Mouse (Mus musculus) forebrain, embryonic 11.5 days (tissue): Measurements from ENCODE around the gene Slfn9. TPM values are rescaled to one million over a fixed set of nuclear protein-coding genes. Genes with fewer than 3 reads are reported as not detected.
"Not testable (repeated sequence)": the region's sequence is repeated elsewhere in the genome, so short reads cannot be mapped to it uniquely, and the experiment has no call there.

ENCODE experiments used
- ATAC-seq: fragments of 200-750 bp; cut with Nextera tagmentation; replicated peaks from 2 replicates; pipeline ENCODE4 v1.8.0; 2017; ENCODE audit warnings: moderate TSS enrichment; ENCODE audit not compliant: low FRiP score
- DNase-seq: peaks from one replicate; pipeline ENCODE4 v3.0.0-alpha.2; 2017; ENCODE audit warnings: low spot score
- H3K27ac ChIP-seq: fragments of 300-500 bp; sonication (generic); 2 replicates; pipeline ENCODE4 v1.5.1; 2014; ENCODE audit warnings: low read depth, low read length
- H3K27me3 ChIP-seq: fragments of 300-500 bp; sonication (generic); 2 replicates; pipeline ENCODE4 v1.6.1; 2014; ENCODE audit warnings: mild to moderate bottlenecking, low read length, mixed read lengths; ENCODE audit not compliant: control insufficient read depth, insufficient read depth
- H3K36me3 ChIP-seq: fragments of 300-500 bp; sonication (generic); 2 replicates; pipeline ENCODE4 v1.6.1; 2014; ENCODE audit warnings: mild to moderate bottlenecking, low read length, moderate library complexity, mixed read lengths; ENCODE audit not compliant: control insufficient read depth, insufficient read depth
- H3K4me1 ChIP-seq: fragments of 300-500 bp; sonication (generic); replicated peaks from 2 replicates; pipeline ENCODE4 v1.6.1; 2014; ENCODE audit warnings: low read length, mixed read lengths; ENCODE audit not compliant: control insufficient read depth, insufficient read depth
- H3K4me2 ChIP-seq: fragments of 300-500 bp; sonication (generic); 2 replicates; pipeline ENCODE4 v1.6.1; 2014; ENCODE audit warnings: low read depth, mild to moderate bottlenecking, low read length, moderate library complexity, mixed read lengths; ENCODE audit not compliant: severe bottlenecking
- H3K4me3 ChIP-seq: fragments of 300-500 bp; sonication (generic); 2 replicates; pipeline ENCODE4 v1.5.1; 2014; ENCODE audit warnings: low read depth, low read length
- H3K9ac ChIP-seq: fragments of 300-500 bp; sonication (generic); 2 replicates; pipeline ENCODE4 v1.6.1; 2014; ENCODE audit warnings: low read length
- H3K9me3 ChIP-seq: fragments of 300-500 bp; sonication (generic); 2 replicates; pipeline ENCODE4 v1.6.1; 2016; ENCODE audit warnings: low read length, mixed read lengths; ENCODE audit not compliant: control insufficient read depth
- WGBS: fragments of 180-500 bp; shearing (Covaris S2); extraction: QIAGEN DNeasy Blood & Tissue Kit; methylation state at CpG from one replicate; pipeline ENCODE4 v1.1.7; 2014; 5-methylcytosine and 5-hydroxymethylcytosine counted together
- polyA plus RNA-seq: library from polyadenylated mRNA; unstranded; fragments of >200 nt; fragmentation: Nextera tagmentation; extraction: Ambion mirVana; gene quantifications from 2 replicates; pipeline ENCODE4 v1.2.1, GENCODE M21; 2014

Gene Slfn9
- polyA plus RNA-seq, 1 experiment from 2014 or later: 9.8 TPM

- Histone ChIP-seq H3K36me3 (no peaks in the 10 kb centered on the region), H3K9ac (no peak within 1 kb of the TSS), H3K9me3 (no peaks in the 10 kb centered on the region), H3K4me3 (no peak within 1 kb of the TSS), H3K4me1 (no peaks in the 10 kb centered on the region), H3K27ac (no peak within 1 kb of the TSS), H3K27me3 (peaks cover 24% of the 10 kb centered on the region), H3K4me2 (peak within 1 kb of the TSS; percentile 27; the same call in 1 of the 2 replicates)
- WGBS: 15% methylated on average over 10 of the region's 10 CpGs
- DNase-seq (no peak), ATAC-seq (no peak)
Measured at GRCm38 (mm10) chr11:82950736-82951481, 40.7 kb downstream of the Slfn9 start, which contains the start of gene Slfn5. Gene Slfn5 (plus strand): TSS chr11:82951349.

DNA sequence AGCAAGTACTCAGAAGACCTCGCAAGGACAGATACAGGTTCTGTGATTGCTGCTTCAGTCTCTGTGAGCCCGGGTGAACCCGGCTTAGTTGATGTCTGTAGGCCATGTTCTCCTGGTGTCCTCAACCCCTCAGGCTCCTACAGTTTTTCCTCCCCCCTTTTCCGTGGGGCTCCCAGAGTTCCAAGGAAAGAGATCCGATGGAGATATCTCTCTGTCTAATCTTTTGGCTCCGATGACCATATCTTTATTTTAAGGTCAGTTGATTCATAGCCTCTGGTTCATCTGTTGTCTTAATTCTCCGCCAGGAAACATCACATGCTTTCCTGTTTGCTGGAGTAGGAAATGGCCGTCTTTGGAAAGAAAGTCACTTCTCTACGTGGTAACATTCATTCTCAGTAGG is 42.6 kb downstream of the Slfn9 start:
- DNase-seq (no peak), ATAC-seq (no peak)
- H3K4me3 ChIP-seq: no peak overlapping the region
- WGBS: 84% methylated on average over 9 of the region's 9 CpGs
- H3K9me3 ChIP-seq: no peaks in the 10 kb centered on the region
- H3K9ac ChIP-seq: no peak overlapping the region
- no peaks in the 10 kb centered on the region for H3K4me1 ChIP-seq
- H3K27ac ChIP-seq: no peak overlapping the region
- H3K36me3 ChIP-seq: no peaks in the 10 kb centered on the region
- H3K4me2 ChIP-seq: no peak overlapping the region
- H3K27me3 ChIP-seq: peaks cover 24% of the 10 kb centered on the region

GRCm38 (mm10) chr11:82947457-82947856 is 44.2 kb downstream of the Slfn9 start:
- no peak overlapping the region for H3K27ac ChIP-seq
- peaks cover 22% of the 10 kb centered on the region for H3K27me3 ChIP-seq
- DNase-seq: no peak
- no peaks in the 10 kb centered on the region for H3K36me3 ChIP-seq
- ATAC-seq: no peak
- H3K4me3 ChIP-seq: no peak overlapping the region
- no peaks in the 10 kb centered on the region for H3K4me1 ChIP-seq
- no peaks in the 10 kb centered on the region for H3K9me3 ChIP-seq
- WGBS: 45% methylated on average over 4 of the region's 4 CpGs
- H3K9ac ChIP-seq: no peak overlapping the region
- H3K4me2 ChIP-seq: no peak overlapping the region

DNA sequence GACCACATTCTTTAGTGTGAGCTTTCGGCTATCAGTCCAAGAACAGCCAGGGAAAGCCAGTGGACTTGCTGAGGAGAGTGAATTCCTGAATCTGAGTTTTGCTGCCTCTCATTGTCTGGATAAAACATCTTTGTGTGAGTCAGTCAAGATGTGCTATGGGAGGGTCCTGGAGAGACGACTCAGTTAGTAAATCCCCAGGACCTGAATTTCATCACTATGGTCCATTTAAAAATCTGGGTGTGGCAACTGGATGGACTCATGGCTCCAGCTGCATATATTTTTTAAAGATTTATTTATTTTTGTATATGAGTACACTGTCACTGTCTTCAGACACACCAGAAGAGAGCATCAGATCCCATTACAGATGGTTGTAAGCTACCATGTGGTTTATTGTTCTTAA is 46.0 kb downstream of the Slfn9 start:
- DNase-seq: no peak
- Histone ChIP-seq H3K4me2 (no peak overlapping the region), H3K4me3 (no peak overlapping the region), H3K4me1 (no peaks in the 10 kb centered on the region), H3K9ac (no peak overlapping the region), H3K27me3 (peaks cover 6% of the 10 kb centered on the region), H3K27ac (no peak overlapping the region), H3K9me3 (no peaks in the 10 kb centered on the region), H3K36me3 (no peaks in the 10 kb centered on the region)
- ATAC-seq: no peak
- 63% methylated on average over 2 of the region's 2 CpGs for WGBS

- no peak overlapping the region for H3K4me3 ChIP-seq
- H3K9me3 ChIP-seq: no peaks in the 10 kb centered on the region
- no peak overlapping the region for H3K9ac ChIP-seq
- H3K27ac ChIP-seq: no peak overlapping the region
- H3K36me3 ChIP-seq: no peaks in the 10 kb centered on the region
- 68% methylated on average over 6 of the region's 6 CpGs for WGBS
- DNase-seq: no peak
- H3K27me3 ChIP-seq: no peaks in the 10 kb centered on the region
- no peak overlapping the region for H3K4me2 ChIP-seq
- ATAC-seq: no peak
- no peaks in the 10 kb centered on the region for H3K4me1 ChIP-seq
Measured at GRCm38 (mm10) chr11:82943336-82943735, 48.3 kb downstream of the Slfn9 start.

DNA sequence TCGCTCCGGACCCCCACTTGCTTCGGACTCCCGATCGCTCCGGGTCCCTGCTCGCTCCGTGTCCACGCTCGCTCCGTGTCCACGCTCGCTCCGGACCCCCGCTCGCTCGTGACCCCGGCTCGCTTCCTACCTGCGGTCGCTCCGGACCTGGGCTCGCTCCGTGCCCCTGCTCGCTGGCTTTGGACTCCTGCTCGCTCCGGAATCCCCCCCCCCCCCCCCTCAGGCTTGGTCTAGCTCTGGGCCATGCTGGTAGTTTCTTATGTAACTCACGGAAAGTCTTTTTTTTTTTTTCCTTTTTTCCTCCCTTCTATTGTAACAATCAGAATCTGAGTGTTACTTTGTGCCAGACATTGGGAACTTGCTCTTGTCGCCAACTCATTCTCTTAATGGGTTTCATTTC is 58.4 kb downstream of the Slfn9 start:
- peaks cover 45% of the 10 kb centered on the region for H3K27me3 ChIP-seq
- H3K27ac ChIP-seq: no peak overlapping the region
- peak overlapping the region; percentile 96 for H3K4me2 ChIP-seq
- no peak for DNase-seq
- peak overlapping the region; percentile 45 for H3K4me3 ChIP-seq
- 2% methylated on average over 29 of the region's 29 CpGs for WGBS
- H3K36me3 ChIP-seq: no peaks in the 10 kb centered on the region
- ATAC-seq: no peak
- no peaks in the 10 kb centered on the region; the same call in 1 of the 2 replicates for H3K4me1 ChIP-seq
- H3K9me3 ChIP-seq: no peaks in the 10 kb centered on the region
- H3K9ac ChIP-seq: peak overlapping the region; percentile 35

DNA sequence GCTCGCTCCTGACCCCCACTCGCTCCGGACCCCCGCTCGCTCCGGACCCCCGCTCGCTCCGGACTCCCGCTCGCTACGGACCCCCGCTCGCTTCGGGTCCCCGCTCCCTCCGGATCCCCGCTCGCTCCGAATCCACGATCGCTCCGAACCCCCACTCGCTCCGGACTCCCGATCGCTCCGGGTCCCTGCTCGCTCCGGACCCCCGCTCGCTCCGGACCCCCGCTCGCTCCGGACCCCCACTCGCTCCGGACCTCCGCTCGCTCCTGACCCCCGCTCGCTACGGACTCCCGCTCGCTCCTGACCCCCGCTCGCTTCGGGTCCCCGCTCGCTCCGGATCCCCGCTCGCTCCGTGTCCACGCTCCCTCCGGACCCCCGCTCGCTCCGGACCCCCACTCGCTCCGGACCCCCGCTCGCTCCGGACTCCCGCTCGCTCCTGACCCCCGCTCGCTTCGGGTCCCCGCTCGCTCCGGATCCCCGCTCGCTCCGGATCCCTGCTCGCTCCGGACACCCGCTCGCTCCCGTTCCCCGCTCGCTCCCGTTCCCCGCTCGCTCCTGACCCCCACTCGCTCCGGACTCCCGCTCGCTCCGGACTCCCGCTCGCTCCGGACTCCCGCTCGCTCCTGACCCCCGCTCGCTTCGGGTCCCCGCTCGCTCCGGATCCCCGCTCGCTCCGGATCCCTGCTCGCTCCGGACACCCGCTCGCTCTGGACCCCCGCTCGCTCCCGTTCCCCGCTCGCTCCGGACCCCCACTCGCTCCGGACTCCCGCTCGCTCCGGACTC is 59.8 kb downstream of the Slfn9 start:
- DNase-seq, H3K9me3 ChIP-seq, H3K36me3 ChIP-seq, H3K4me1 ChIP-seq, H3K27ac ChIP-seq, ATAC-seq: not testable (repeated sequence)
- Histone ChIP-seq H3K4me2 (peak overlapping the region; percentile 96), H3K9ac (peak overlapping the region; percentile 37; the same call in 1 of the 2 replicates), H3K27me3 (peaks cover 48% of the 10 kb centered on the region), H3K4me3 (peak overlapping the region; percentile 45)
- WGBS: under 1% methylated on average over 118 of the region's 119 CpGs

GRCm38 (mm10) chr11:82931161-82931560 is 60.5 kb downstream of the Slfn9 start:
- peak overlapping the region; percentile 45 for H3K4me3 ChIP-seq
- not testable (repeated sequence) for DNase-seq, H3K4me1 ChIP-seq, H3K9me3 ChIP-seq, ATAC-seq, H3K27ac ChIP-seq, H3K36me3 ChIP-seq
- H3K27me3 ChIP-seq: peaks cover 48% of the 10 kb centered on the region
- H3K9ac ChIP-seq: peak overlapping the region; percentile 37; the same call in 1 of the 2 replicates
- H3K4me2 ChIP-seq: peak overlapping the region; percentile 96
- WGBS: 1% methylated on average over 60 of the region's 63 CpGs
